Mouse (Mus musculus) NIH3T3 (cell line): ENCODE data around the gene Fam71e1.
A peak's percentile ranks its signal among the peaks of the same experiment; 100 is the strongest.

Source experiments
- DNase-seq: peaks from one replicate; pipeline ENCODE4 v3.0.0-alpha.2; 2012; ENCODE audit warnings: low read depth

Fam71e1 gene

GRCm38 (mm10) chr7:44501563-44502115 lies 5.3 kb downstream of the Fam71e1 start:
- DNase-seq, result peak; percentile 85

GRCm38 (mm10) chr7:44507491-44507890 lies 11.1 kb downstream of the Fam71e1 start:
- no peak for DNase-seq

GRCm38 (mm10) chr7:44519240-44519913 lies 23.0 kb downstream of the Fam71e1 start:
- peak; percentile 56 for DNase-seq

- DNase-seq, result no peak
Measured at GRCm38 (mm10) chr7:44520990-44521389, 24.6 kb downstream of the Fam71e1 start.

- peak; percentile 34 for DNase-seq
Measured at GRCm38 (mm10) chr7:44521710-44522109, 25.3 kb downstream of the Fam71e1 start.

- DNase-seq, result no peak
Measured at GRCm38 (mm10) chr7:44523056-44523455, 26.7 kb downstream of the Fam71e1 start.

- peak; percentile 28 for DNase-seq
Measured at GRCm38 (mm10) chr7:44524502-44524901, 28.1 kb downstream of the Fam71e1 start, which contains the start of gene Mybpc2. Mybpc2 (minus strand) TSS chr7:44524656.

- peak; percentile 80 for DNase-seq
Measured at GRCm38 (mm10) chr7:44525126-44525832, 28.9 kb downstream of the Fam71e1 start.

GRCm38 (mm10) chr7:44526414-44527154 lies 30.2 kb downstream of the Fam71e1 start:
- DNase-seq, result no peak

- peak; percentile 54 for DNase-seq
Measured at GRCm38 (mm10) chr7:44527483-44528398, 31.4 kb downstream of the Fam71e1 start.

GRCm38 (mm10) chr7:44529518-44529917 lies 33.1 kb downstream of the Fam71e1 start:
- DNase-seq, result no peak

- no peak for DNase-seq
Measured at GRCm38 (mm10) chr7:44530507-44530906, 34.1 kb downstream of the Fam71e1 start.

- no peak for DNase-seq
Measured at GRCm38 (mm10) chr7:44531207-44531606, 34.8 kb downstream of the Fam71e1 start.

GRCm38 (mm10) chr7:44531946-44532732 lies 35.8 kb downstream of the Fam71e1 start, which contains the start of gene Spib:
Spib (minus strand) TSS chr7:44532071.
- no peak for DNase-seq

GRCm38 (mm10) chr7:44532918-44533745 lies 36.8 kb downstream of the Fam71e1 start:
- DNase-seq, result no peak

- no peak for DNase-seq
Measured at GRCm38 (mm10) chr7:44533746-44534045, 37.3 kb downstream of the Fam71e1 start.

GRCm38 (mm10) chr7:44534242-44534641 lies 37.9 kb downstream of the Fam71e1 start:
- DNase-seq, result no peak

GRCm38 (mm10) chr7:44534656-44535441 lies 38.5 kb downstream of the Fam71e1 start:
- no peak for DNase-seq
